Mouse (Mus musculus) liver, postnatal 0 days (tissue): ENCODE data around the gene Cntnap4.

Source experiments
- CTCF ChIP-seq: sonication (generic); IDR thresholded peaks from 2 replicates; pipeline ENCODE4 v1.5.1; 2016; ENCODE audit warnings: antibody characterized with exemption, low read depth
- EP300 ChIP-seq: IDR thresholded peaks from 2 replicates; pipeline ENCODE4 v1.6.1; 2016; ENCODE audit warnings: antibody characterized with exemption, low read depth, mild to moderate bottlenecking

DNA sequence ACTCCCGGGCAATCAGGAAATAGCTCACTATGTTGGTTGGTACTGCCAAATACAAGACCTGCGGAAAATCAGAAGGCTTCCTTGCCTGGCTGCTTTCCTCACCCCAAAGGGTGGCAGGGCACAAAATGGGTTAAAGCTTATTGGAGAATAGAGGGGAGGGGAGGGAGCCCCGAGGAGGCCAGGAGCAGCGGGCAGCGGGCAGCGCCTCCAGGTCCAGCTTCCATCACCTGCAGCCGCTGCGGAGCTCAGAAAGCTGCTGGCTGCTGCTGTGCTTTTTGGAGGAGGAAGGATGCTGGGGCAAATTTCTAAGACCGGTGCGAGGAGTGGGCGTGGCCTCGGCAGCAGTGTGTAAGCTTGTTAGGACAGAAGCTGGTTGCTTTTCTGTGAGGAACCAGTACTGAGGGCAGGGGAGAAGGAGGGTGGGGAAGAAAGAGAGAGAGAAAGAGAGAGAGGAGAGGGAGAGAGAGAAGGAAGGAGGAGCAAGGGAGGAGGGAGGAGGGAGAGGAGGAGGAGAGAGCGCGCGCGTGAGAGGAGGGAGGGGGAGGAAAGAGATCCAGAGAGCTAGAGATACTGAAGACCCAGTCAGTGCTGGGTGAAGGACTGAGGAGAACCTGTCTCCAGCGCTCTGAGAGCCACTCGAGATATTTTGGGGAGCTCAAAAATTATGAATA, at the start of gene Cntnap4:
- TF ChIP-seq CTCF (no peak), EP300 (no peak)
